Mouse (Mus musculus) kidney, adult 11 months (tissue): ENCODE data around the gene Zfp316.
A peak's percentile ranks its signal among the peaks of the same experiment; 100 is the strongest.

Experiments used
- DNase-seq: peaks from one replicate; pipeline ENCODE4 v3.0.0; 2022

Zfp316 gene

GRCm38 (mm10) chr5:143275761-143276160 lies 5.9 kb upstream of the Zfp316 start:
- DNase-seq = no peak

DNA sequence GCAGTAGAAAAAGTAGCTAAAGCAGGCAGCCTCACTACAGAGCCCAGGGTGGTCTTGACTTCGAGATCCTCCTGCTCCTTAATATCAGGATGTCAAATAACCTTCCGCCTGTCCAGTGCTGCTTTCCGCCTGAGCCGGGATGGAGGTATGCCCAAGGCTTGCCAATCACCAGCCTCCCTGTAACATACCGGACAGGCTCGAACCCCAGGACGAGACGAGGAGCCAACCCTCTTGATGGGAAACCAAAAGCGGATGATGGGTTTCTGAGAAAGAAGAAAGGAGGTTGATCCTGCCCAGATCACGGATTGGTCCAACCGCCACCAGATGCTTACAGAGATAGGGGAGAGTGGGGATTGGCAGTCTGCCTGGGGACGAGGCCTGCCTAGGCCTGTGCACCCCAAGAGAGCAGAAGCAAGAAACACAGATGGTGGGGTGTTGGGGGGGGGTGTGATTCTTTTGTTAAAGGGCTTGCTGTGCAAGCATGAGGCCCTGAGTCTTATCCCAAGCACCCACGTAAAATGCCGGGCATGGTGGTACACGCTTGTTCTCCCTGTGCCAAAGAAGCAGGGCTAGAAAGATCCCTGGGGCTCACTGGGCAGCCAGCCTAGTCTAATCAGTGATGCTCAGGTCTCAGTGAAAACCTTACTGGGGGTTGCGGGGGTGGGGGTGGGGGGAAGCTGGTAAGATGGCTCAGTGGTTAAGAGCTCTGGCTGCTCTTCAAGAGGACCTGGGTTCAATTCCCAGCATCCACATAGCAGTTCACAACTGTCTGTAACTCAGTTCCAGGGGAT lies 2.9 kb upstream of the Zfp316 start:
- no peak for DNase-seq

- DNase-seq = no peak
Observed at GRCm38 (mm10) chr5:143272108-143272507, 2.3 kb upstream of the Zfp316 start.

GRCm38 (mm10) chr5:143271642-143272041 lies 1.8 kb upstream of the Zfp316 start:
- no peak for DNase-seq

GRCm38 (mm10) chr5:143270151-143270519 lies 313 bp upstream of the Zfp316 start:
- DNase-seq = no peak

GRCm38 (mm10) chr5:143268985-143269362 lies 848 bp downstream of the Zfp316 start:
- no peak for DNase-seq

DNA sequence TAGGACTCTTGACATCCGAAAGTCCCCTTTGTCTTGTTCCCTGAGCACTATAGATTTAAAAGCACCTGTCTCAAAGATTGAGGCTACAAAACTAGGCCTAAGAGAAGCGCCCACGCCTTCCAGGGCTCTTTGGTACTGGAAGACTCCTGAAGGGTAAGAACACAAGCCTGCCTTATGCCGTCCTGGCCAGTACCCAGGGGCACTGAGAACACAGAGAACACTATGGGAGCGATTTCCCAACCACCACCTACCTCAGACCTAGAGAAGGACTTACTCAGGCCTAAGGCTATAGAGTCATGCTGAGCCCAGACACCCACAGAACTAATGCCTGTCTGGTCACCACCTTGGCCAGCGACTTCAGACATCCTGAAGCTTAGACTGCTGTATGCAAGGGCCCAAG lies 3.0 kb downstream of the Zfp316 start:
- no peak for DNase-seq

GRCm38 (mm10) chr5:143265409-143265808 lies 4.4 kb downstream of the Zfp316 start:
- no peak for DNase-seq

GRCm38 (mm10) chr5:143264689-143265088 lies 5.1 kb downstream of the Zfp316 start:
- DNase-seq = no peak

DNA sequence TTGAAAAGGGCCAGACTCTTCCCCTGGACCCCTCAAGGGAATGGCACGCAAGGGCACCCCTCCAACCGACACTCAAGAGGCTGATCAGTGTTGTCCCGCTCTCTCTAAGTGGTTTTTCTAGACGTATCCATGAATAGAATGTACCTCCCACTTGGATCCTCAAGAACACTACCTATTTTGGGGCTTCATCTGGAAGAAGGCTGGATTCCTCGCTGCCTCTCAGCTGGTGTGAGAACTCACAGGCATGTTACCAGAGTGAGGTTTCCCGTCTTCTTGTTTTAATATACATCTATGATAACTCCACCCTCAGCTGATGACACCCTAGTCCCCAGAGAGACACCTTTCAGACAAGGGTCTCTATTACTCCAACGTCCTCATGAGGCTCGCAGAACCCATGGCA lies 8.2 kb downstream of the Zfp316 start:
- DNase-seq = no peak

GRCm38 (mm10) chr5:143255802-143256201 lies 14.0 kb downstream of the Zfp316 start:
- no peak for DNase-seq

DNA sequence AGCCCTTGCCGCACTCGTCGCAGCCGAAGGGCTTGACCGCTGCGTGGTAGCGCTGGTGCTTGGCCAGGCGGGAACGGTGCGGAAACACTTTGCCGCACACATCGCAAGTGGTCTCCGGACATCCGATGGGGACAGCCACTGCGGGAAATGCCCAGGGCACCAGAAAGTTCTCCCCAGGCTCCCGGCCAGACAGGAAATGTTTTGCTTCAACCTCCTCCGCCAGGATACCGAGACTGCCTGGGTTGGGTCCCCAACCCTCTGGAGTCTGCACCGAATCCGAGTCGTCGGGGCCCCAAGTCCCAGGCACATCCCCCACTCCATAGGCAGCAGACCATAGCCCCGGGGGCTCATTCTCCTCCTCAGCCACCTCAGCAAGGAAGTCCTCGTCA lies 14.7 kb downstream of the Zfp316 start:
- DNase-seq = no peak

DNA sequence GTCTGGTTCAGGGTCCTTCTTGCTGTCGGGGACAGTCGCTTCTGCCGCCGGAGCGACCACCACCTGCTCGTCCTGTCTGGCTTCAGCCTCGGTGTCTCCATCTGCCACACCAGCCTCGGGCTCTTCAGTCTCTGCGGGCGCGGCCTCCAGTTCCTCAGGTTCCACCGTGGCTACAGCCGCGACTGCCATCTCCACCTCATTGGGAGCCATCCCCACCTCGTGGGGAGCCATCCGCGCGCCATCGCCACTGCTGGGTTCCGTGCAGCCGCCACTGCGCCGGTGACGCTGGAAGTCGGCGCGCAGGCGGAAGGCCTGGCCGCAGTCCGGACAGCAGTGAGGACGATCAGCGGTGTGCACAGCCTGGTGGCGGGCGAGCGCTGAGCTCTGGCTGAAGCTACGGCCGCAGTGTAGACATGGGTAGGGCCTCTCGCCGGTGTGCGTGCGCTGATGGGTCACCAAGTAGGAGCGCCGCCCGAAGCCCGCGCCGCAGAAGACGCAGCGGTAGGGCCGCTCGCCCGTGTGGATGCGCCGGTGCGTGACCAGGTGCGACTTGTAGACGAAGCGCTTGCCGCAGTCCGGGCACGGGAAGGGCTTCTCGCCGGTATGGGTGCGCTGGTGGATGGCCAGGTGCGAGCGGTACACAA lies 15.2 kb downstream of the Zfp316 start:
- no peak for DNase-seq

- DNase-seq = no peak
Observed at GRCm38 (mm10) chr5:143253881-143254486, 15.8 kb downstream of the Zfp316 start.

- no peak for DNase-seq
Observed at GRCm38 (mm10) chr5:143253186-143253880, 16.5 kb downstream of the Zfp316 start.

GRCm38 (mm10) chr5:143252791-143253185 lies 17.0 kb downstream of the Zfp316 start:
- no peak for DNase-seq

- no peak for DNase-seq
Observed at GRCm38 (mm10) chr5:143252039-143252438, 17.8 kb downstream of the Zfp316 start.

GRCm38 (mm10) chr5:143244926-143245325 lies 24.9 kb downstream of the Zfp316 start:
- DNase-seq = no peak

GRCm38 (mm10) chr5:143236036-143236435 lies 33.8 kb downstream of the Zfp316 start:
- DNase-seq = no peak

- peak; percentile 96 for DNase-seq
Observed at GRCm38 (mm10) chr5:143235028-143235693, 34.7 kb downstream of the Zfp316 start, which contains the start of gene Zfp12. Zfp12 (plus strand) TSS chr5:143235163.

DNA sequence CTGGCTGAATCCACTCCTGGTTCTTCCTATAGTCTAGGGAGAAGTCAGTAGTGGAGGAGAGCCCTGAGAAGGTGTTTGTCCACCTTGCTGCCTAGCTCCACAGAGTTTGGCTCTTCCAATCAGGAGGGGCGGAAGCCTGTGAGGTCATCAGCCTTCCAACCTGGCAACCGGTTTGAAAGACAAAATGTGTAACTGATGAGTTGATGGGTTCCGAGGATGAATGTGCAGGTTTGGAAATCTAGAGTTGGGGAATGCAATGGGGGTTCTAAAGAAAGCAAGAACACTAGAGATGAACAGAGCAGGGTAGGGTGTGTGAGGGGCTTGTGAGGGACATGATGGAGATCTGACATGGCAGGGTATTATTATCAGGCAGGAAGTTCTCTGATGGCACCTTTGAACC lies 43.0 kb downstream of the Zfp316 start, which contains the start of gene Spdye4a:
TSS of gene Spdye4a (minus strand) at position 101 of the 400 bp plus-strand sequence.
- no peak for DNase-seq

DNA sequence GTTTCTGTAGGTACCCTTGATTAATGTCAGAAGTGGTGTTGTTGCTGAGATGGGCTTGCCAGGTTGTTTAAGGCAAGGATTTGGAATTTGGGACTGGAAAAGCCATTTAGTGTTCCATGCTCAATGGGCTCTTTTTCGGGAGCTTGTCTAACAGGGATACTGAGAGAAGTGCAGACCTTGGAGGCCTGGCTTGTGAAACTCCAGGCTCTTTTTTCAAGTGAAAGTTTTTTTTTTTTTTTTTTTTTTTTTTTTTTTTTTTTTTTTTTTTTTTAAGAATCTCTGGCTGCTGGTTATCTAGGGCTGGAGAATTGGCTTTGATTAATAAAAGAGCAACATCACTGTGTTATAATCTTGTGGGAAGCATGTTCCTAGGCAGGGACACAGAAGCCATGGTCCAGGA lies 47.5 kb downstream of the Zfp316 start:
- no peak for DNase-seq

GRCm38 (mm10) chr5:143220996-143221395 lies 48.8 kb downstream of the Zfp316 start:
- no peak for DNase-seq
